Mouse (Mus musculus): ENCODE measurements around the gene Nr2e1.

The Nr2e1 gene

DNA sequence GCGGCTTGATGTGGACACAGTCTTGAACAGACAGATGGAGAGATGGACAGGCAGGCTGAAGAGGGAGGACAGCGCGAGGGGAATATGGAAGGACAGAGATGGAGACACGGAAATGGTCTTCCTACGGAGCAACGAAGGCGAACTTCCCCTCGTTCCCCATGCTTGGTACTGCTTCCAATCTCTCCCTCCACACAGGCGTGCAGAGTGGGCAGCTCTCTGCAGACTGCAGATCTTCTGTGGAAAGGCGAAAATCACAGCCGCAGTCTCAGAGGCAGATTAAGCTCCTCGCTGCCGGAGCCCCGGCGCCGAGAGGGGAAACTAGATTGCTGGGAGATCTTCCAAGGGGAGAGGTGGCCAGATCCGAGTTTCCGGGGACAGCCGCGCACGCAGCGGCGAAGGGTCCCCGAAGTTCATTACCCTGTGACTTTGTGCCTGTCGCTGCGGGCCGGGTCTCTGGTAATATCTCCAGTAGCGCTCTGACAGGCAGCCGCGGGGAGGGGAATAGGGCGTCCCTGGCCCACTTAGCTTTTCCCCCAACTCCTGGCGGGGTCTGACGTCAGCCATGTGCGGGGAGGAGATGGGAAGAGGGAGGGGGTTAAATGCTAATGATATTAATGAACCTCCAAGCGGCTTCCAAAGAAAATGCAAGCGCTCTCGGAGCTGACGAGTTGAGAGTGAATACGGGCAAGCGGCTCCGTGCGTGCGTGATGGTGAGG, at the start of gene Nr2e1, which contains the start of gene Ostm1:
TSS of gene Nr2e1 (minus strand) at position 476 of the 716 bp plus-strand sequence.
TSS of gene Ostm1 (plus strand) at position 666 of the 716 bp plus-strand sequence.
- DNase-seq (ENCODE audit: low spot score in 2 of 2) = peak; percentile 57 to 73

DNA sequence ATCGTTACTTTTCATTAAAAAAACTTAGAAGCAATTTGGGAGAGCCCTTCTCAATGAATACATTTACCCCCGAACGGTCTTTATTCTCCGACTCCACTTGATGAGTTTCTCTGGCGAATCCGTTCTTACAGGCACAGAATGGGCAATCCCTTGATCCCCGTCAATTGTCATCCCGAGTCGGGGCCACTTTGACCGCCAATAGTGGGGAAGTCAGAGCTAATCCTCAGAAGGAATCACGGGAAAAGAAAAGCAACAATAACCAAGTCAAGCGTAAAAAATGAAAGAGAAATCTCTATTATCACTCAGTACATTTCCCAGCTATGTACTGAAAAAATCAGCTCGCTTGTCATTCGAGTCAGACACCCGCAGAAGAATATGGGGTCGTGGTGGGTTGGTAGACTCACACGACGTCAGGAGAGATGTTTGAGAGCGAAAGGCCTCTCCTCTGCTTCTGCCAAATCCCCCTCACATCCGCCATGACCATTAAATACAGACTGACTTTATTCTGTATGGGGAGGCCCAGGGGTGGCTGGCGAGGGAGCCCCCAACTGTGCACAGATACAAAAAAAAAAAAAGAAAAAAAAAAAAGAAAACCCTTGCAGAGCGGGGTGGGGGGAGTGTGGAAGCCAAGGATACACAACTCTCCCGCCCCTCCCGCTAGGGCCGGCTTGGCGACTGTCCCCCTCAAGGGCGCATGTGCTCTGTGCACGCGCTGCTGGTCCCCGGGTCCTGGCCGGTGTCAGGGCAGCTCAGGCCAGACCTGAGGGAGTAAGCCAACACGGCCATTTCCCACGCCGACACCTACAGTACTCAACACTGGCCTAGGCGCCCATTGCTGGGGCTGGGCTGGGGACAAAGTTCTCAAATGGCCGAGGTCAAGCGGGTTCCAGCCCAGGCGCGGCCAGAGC, 49.3 kb upstream of the Nr2e1 start:
- DNase-seq (ENCODE audit: low spot score in 2 of 2) = no peak

GRCm38 (mm10) chr10:42631754-42632452, 48.5 kb upstream of the Nr2e1 start:
- DNase-seq (ENCODE audit: low spot score in 2 of 2) = no peak

- no peak for DNase-seq (ENCODE audit: low spot score in 2 of 2)
These were observed 47.3 kb upstream of the Nr2e1 start for GRCm38 (mm10) chr10:42630596-42631355.

GRCm38 (mm10) chr10:42625907-42626306, 42.5 kb upstream of the Nr2e1 start:
- DNase-seq (ENCODE audit: low spot score in 2 of 2) = no peak

GRCm38 (mm10) chr10:42618291-42618690, 34.9 kb upstream of the Nr2e1 start:
- DNase-seq (ENCODE audit: low spot score in 2 of 2) = no peak

GRCm38 (mm10) chr10:42614766-42615165, 31.3 kb upstream of the Nr2e1 start:
- DNase-seq (ENCODE audit: low spot score in 2 of 2) = no peak

DNA sequence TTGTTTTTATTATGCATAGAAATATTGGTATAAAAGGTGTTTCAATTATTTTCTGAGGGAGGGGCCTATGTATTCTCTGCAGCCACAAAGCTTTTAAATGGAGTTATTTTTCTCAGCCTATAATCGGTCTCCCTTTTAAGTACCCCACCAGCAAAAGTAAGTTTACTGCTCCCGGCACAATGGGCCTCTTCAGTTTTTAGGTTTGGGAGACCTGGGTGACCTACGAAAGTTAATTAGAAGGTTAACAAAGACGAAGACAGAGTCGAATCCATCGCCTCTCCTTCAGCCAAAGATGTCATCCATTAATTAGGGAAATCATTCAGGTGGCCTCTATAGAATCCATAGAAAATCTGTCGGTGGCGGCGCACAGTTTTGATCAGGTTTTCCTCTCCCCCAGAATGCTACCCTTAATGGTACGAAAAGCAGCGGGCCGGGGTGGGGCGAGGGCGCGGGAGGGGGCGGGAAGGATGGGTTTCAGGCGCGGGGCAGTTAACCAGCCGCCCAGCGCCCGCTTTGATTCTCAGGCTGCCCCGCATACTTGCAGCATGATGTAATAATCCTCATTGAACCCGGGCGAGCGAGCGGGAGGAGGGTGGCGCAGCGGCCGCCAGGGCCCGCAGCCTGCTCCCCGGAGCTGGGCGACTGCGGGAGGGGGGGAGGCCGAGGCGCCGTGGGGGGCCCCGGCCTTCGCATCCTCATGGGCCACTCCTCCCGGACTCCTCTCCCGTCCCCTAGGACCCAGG, 30.4 kb upstream of the Nr2e1 start:
- no peak for DNase-seq (ENCODE audit: low spot score in 2 of 2)

DNA sequence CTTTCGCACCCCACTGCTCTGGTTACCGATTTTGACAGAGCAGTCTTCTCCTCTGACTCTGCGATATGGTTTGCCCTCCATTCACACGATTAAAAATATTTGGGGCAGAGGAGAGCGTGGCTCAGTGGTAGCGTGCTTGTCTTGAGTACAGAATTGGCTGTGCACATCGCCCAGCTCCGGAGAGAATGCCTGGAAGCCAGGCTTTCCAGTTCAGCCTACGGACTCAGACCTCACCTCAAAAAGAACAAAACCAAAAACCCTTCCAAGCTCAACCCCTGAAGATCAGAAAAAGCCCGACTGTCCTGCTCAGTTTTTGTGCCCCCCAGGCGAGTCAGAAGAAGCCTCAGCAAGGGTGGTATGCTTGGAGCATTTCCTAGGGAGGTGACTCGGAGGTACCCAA, 29.6 kb upstream of the Nr2e1 start:
- DNase-seq (ENCODE audit: low spot score in 2 of 2) = no peak

GRCm38 (mm10) chr10:42606757-42607156, 23.3 kb upstream of the Nr2e1 start:
- DNase-seq (ENCODE audit: low spot score in 2 of 2) = no peak

GRCm38 (mm10) chr10:42604874-42605273, 21.4 kb upstream of the Nr2e1 start:
- DNase-seq (ENCODE audit: low spot score in 2 of 2) = no peak

- no peak for DNase-seq (ENCODE audit: low spot score in 2 of 2)
These were observed 18.1 kb upstream of the Nr2e1 start for GRCm38 (mm10) chr10:42601556-42601955.

- DNase-seq (ENCODE audit: low spot score in 2 of 2) = no peak
These were observed 15.2 kb upstream of the Nr2e1 start for GRCm38 (mm10) chr10:42598615-42599014.

- no peak for DNase-seq (ENCODE audit: low spot score in 2 of 2)
These were observed 9.8 kb upstream of the Nr2e1 start for GRCm38 (mm10) chr10:42593201-42593600.

DNA sequence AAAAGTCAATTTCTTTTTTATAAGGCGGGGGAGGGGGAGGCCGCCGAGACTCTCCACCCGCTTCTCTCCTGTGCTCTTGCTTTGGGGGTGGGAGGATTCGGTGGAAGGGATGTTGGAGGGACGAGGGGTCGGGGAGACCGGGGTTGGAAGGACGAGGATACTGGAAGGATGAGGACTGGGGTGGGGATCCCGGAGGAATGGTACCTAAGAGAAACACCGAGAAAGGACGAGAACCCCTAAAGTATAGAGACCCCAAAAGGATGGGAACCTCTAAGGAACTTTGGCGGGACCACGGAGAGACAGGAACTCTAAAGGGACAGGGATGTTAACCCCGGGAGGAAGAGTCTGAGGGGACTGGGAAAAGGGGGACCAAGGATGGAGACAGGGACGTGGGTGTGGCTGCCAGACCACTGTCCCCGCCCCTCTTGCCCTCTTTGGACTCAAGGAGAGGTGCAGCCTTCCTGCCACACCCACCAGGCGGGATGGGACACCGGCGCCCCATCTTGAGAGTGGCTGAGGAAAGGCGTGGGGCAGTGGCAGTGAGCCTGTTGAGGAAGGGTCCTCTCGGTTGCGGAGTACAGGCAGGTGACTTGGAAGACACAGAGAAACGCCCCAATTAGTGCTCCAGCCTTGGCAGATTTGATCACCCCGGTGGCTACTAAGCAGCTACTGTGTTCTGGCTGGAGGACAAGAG, 8.7 kb upstream of the Nr2e1 start:
- DNase-seq (ENCODE audit: low spot score in 2 of 2) = no peak

- DNase-seq (ENCODE audit: low spot score in 2 of 2) = no peak
These were observed 8.0 kb upstream of the Nr2e1 start for GRCm38 (mm10) chr10:42591185-42591992.

DNA sequence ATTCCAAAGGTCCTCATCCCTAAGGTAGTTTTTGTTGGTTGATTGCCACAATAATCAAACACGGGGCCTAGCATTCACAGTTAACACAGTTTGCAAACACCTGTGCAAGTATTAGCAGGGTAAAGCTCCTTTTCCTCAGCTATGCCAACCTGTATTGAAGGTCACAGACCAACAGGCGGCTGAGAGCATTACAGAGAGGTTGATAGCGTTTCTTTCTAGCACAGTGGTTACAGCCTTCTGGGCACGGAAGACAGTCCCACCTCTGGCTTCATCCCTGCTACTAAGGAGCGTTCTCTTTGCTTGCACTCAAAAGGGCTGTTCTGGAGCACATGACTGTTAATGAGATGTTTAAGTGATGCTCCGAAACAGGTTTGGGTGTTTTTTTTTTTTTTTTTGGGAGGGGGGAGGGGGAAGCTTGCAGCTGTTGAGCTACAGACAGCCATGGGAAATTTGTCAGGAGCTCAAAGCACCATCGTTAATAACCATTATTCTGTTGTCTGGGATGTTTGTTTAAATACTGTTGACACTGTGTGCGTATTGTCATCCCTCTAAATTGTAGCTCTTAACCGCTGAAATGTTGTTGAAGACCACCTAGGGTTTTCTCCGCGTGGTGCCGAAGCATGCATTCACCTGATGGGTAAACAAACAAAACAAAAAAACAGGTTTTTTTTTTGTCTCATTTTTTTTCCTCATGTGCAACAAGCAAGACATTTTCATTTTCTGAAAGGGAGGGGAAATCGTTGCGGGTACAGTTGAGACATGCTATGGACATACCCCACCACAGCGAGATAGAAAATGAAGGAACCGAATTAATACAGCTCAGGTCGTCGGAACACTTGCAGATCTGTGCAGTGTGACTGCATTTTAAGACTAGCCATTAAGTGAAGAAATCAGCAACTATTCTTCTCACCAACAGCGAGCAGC, 7.1 kb upstream of the Nr2e1 start:
- no peak for DNase-seq (ENCODE audit: low spot score in 2 of 2)

- DNase-seq (ENCODE audit: low spot score in 2 of 2) = no peak
These were observed 6.1 kb upstream of the Nr2e1 start for GRCm38 (mm10) chr10:42589505-42589904.

Data from frontal cortex, postnatal 10 days (tissue).